Mouse (Mus musculus) forebrain, embryonic 14.5 days (tissue): ENCODE measurements at regions not wholly inside any gene's neighbourhood (a gene's known extent, or its start where the extent isn't known, plus 50 kb on each side); places are given as distances from the start of the nearest gene placed in this dataset.

Experiments used
- ATAC-seq: fragments of 200-750 bp; cut with Nextera tagmentation; 2 replicates; pipeline ENCODE4 v1.8.0; 2017; ENCODE audit warnings: mild to moderate bottlenecking, moderate library complexity
- DNase-seq: peaks from one replicate; pipeline ENCODE4 v3.0.0-alpha.2; 2015; ENCODE audit warnings: low spot score
- H3K27ac ChIP-seq: fragments of 300-500 bp; sonication (generic); 2 replicates; pipeline ENCODE4 v1.5.1; 2014; ENCODE audit warnings: low read depth, mild to moderate bottlenecking, control low read depth, low read length, moderate library complexity
- H3K27me3 ChIP-seq: fragments of 300-500 bp; sonication (generic); replicated peaks from 2 replicates; pipeline ENCODE4 v1.6.1; 2014; ENCODE audit warnings: low read length, control low read depth, mixed read lengths; ENCODE audit not compliant: control insufficient read depth, insufficient read depth
- H3K36me3 ChIP-seq: fragments of 300-500 bp; sonication (generic); 2 replicates; pipeline ENCODE4 v1.6.1; 2014; ENCODE audit warnings: low read length, control low read depth; ENCODE audit not compliant: control insufficient read depth, insufficient read depth
- H3K4me1 ChIP-seq: fragments of 300-500 bp; sonication (generic); 2 replicates; pipeline ENCODE4 v1.6.1; 2014; ENCODE audit warnings: antibody characterized with exemption, low read length, control low read depth; ENCODE audit not compliant: control insufficient read depth, insufficient read depth
- H3K4me2 ChIP-seq: fragments of 300-500 bp; sonication (generic); 2 replicates; pipeline ENCODE4 v1.6.1; 2014; ENCODE audit warnings: mild to moderate bottlenecking, control low read depth, low read length
- H3K4me3 ChIP-seq: fragments of 300-500 bp; sonication (generic); 2 replicates; pipeline ENCODE4 v1.5.1; 2014; ENCODE audit warnings: low read depth, low read length, control low read depth
- H3K9ac ChIP-seq: fragments of 300-500 bp; sonication (generic); 2 replicates; pipeline ENCODE4 v1.6.1; 2014; ENCODE audit warnings: mild to moderate bottlenecking, low read length, control low read depth, moderate library complexity
- H3K9me3 ChIP-seq: fragments of 300-500 bp; sonication (generic); replicated peaks from 2 replicates; pipeline ENCODE4 v1.6.1; 2016; ENCODE audit warnings: low read length, control low read depth, mixed read lengths; ENCODE audit not compliant: control insufficient read depth
- WGBS: fragments of 180-500 bp; shearing (Covaris S2); extraction: QIAGEN DNeasy Blood & Tissue Kit; methylation state at CpG from one replicate; pipeline ENCODE4 v1.1.7; 2014; 5-methylcytosine and 5-hydroxymethylcytosine counted together

DNA sequence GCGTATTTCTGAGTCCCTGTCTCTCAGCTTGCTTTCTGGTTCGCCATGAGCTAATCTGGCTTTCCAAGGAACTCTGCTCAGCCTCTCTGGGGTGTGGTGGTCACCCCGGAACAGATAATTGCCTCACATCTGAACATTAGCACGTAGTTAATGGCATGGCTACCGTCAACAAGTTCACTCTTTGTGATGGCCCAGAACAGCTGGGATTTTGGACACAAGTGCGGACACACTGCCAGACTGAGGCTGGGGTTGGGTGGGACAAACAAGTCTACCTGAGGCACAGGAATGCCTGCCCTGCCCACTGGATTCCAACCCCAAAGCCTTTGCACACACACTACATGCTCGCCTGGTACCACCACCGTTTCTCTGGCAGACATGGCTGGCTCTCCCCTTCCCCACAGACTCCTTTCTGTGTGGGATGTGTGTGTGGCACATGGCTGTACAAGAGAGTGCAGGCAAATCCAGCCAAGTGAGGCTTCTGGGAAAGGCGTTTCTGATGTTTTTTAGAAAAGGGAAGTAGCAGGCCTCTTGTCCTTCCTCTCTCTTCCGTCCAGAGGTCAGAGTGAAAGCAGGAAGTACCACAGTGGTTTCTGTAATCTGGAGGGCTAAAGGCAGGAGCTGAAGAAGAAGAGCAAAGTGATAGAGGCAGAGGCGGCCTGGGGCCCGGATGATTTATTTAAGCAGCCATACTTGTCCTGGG, 74.6 kb upstream of the Sertad2 start:
- Histone ChIP-seq H3K4me2 (no peak overlapping the region), H3K27ac (no peak overlapping the region), H3K9me3 (no peaks in the 10 kb centered on the region), H3K36me3 (no peaks in the 10 kb centered on the region), H3K9ac (no peak overlapping the region), H3K4me1 (no peaks in the 10 kb centered on the region), H3K4me3 (no peak overlapping the region), H3K27me3 (no peaks in the 10 kb centered on the region)
- DNase-seq, result no peak
- no peak for ATAC-seq
- 82% methylated on average over 12 of the region's 12 CpGs for WGBS

DNA sequence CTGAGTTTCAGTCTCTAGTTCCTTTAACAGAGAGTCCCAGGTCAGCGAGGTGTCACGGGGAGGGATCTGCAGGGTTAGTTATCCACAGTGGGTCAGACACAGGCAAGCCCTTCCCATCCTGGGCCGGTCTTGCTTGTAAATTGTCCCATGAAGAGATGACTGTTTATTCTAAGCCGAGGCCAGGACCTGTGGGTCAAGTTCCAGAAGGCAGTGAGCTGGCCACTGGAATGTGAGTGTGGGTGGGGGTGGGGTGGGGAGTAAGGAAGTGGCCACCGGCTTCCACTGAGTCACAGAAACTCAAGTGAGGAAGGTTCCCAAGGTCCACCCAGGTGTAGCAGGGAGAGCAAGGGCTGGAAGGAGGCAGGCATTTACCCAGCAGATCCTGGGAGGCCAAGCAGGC, 73.7 kb upstream of the Sertad2 start:
- no peaks in the 10 kb centered on the region for H3K27me3 ChIP-seq
- H3K4me1 ChIP-seq, result no peaks in the 10 kb centered on the region
- no peak for ATAC-seq
- 82% methylated on average over 5 of the region's 5 CpGs for WGBS
- no peak overlapping the region for H3K4me2 ChIP-seq
- H3K4me3 ChIP-seq, result no peak overlapping the region
- no peak for DNase-seq
- H3K9ac ChIP-seq, result no peak overlapping the region
- H3K9me3 ChIP-seq, result no peaks in the 10 kb centered on the region
- H3K36me3 ChIP-seq, result no peaks in the 10 kb centered on the region
- H3K27ac ChIP-seq, result no peak overlapping the region

DNA sequence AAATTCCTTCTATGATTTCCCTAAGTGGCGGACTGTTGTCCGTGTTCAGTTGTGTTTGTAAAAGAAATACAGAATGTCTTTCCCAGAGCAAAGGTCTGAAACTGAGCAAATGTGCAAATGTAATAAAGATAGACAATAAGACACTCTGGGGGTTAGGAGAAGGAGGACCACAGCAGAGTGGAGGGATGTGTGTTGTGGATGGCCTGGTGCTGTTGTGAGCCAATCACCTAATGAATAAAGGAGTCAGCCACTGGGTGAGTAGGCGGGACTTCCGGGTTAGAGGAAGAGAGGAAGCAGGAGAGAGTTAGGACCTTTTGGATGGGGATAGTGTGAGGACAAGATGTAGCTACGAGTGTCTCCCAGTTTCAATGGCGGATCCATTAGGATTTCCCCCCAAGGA, 72.7 kb upstream of the Sertad2 start:
- WGBS, result 85% methylated on average over 6 of the region's 6 CpGs
- H3K36me3 ChIP-seq, result no peaks in the 10 kb centered on the region
- H3K4me3 ChIP-seq, result no peak overlapping the region
- H3K9me3 ChIP-seq, result no peaks in the 10 kb centered on the region
- ATAC-seq (no peak), DNase-seq (no peak)
- no peaks in the 10 kb centered on the region for H3K4me1 ChIP-seq
- H3K4me2 ChIP-seq, result no peak overlapping the region
- H3K9ac ChIP-seq, result no peak overlapping the region
- H3K27ac ChIP-seq, result no peak overlapping the region
- no peaks in the 10 kb centered on the region for H3K27me3 ChIP-seq

DNA sequence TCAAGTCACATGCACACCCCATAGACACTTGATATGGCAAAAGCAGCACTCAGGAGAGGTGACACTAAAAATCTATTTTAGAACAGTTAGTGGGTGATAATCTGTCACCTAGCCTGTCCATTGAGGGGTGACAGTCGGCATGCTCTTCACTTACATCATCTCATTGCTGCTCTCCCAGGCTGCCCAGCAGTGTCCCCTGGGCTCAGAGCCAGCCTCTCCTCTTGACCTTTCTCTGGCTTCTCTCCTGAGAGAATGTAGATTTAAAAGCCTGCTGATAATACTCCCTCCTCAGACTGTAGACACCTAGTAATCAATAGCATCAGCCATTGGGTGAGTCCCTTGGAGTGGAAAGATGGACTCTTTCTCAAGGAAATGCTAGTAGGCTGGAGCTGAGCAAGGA, 70.7 kb upstream of the Sertad2 start:
- WGBS, result 85% methylated on average over 1 of the region's 1 CpGs
- Histone ChIP-seq H3K4me1 (peaks cover 2% of the 10 kb centered on the region; the same call in 1 of the 2 replicates), H3K4me3 (no peak overlapping the region), H3K36me3 (no peaks in the 10 kb centered on the region), H3K4me2 (no peak overlapping the region), H3K9me3 (no peaks in the 10 kb centered on the region), H3K9ac (no peak overlapping the region), H3K27ac (no peak overlapping the region), H3K27me3 (no peaks in the 10 kb centered on the region)
- ATAC-seq (no peak), DNase-seq (no peak)

DNA sequence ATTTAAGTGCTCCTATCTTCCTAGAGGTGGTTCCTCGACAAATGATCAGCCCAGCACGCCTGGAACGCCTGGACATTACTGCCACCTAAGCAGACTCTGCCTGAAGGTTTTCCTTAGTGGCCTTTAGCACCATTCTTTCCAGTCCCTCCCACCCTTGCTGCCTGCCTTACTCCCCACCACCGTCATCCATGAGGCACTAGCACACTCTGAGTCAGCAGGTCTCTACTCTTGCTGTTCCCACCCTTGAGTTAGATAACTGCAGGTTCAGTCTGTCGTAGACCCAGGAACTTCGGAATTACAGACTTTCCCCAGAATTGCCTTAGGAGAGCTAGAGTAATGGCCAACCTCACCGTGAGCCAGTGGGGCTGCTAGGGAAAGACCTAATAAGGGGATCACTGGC, 67.4 kb upstream of the Sertad2 start:
- 81% methylated on average over 7 of the region's 7 CpGs for WGBS
- no peak overlapping the region for H3K27ac ChIP-seq
- no peak overlapping the region for H3K4me2 ChIP-seq
- no peak for ATAC-seq
- H3K27me3 ChIP-seq, result no peaks in the 10 kb centered on the region
- peaks cover 7% of the 10 kb centered on the region for H3K4me1 ChIP-seq
- no peaks in the 10 kb centered on the region; the same call in 1 of the 2 replicates for H3K9me3 ChIP-seq
- H3K36me3 ChIP-seq, result no peaks in the 10 kb centered on the region
- DNase-seq, result no peak
- H3K9ac ChIP-seq, result no peak overlapping the region
- no peak overlapping the region for H3K4me3 ChIP-seq

DNA sequence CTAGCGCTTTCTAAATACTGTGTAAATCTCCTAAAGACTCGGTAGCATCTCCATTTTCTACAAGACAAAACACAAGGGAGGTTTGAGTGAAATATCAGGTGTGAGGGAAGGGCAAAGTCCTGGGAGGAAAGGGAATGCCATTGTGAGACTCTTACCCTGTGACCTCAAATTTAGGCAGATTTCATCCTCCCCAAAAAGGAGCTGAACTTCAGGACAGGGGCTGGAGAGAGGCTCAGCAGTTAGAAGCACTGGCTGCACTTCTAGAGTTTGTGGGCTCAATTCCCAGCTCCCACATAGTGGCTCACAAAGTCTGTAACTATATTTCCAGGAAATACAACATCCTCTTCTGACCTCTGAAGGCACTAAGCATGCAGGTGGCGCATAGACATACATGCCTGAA, 66.6 kb upstream of the Sertad2 start:
- no peak overlapping the region for H3K27ac ChIP-seq
- H3K9ac ChIP-seq, result no peak overlapping the region
- H3K4me1 ChIP-seq, result peaks cover 7% of the 10 kb centered on the region
- ATAC-seq (no peak), DNase-seq (no peak)
- no peak overlapping the region for H3K4me2 ChIP-seq
- no peaks in the 10 kb centered on the region for H3K27me3 ChIP-seq
- H3K36me3 ChIP-seq, result no peaks in the 10 kb centered on the region
- H3K4me3 ChIP-seq, result no peak overlapping the region
- WGBS, result 83% methylated on average over 3 of the region's 3 CpGs
- H3K9me3 ChIP-seq, result no peaks in the 10 kb centered on the region; the same call in 1 of the 2 replicates

DNA sequence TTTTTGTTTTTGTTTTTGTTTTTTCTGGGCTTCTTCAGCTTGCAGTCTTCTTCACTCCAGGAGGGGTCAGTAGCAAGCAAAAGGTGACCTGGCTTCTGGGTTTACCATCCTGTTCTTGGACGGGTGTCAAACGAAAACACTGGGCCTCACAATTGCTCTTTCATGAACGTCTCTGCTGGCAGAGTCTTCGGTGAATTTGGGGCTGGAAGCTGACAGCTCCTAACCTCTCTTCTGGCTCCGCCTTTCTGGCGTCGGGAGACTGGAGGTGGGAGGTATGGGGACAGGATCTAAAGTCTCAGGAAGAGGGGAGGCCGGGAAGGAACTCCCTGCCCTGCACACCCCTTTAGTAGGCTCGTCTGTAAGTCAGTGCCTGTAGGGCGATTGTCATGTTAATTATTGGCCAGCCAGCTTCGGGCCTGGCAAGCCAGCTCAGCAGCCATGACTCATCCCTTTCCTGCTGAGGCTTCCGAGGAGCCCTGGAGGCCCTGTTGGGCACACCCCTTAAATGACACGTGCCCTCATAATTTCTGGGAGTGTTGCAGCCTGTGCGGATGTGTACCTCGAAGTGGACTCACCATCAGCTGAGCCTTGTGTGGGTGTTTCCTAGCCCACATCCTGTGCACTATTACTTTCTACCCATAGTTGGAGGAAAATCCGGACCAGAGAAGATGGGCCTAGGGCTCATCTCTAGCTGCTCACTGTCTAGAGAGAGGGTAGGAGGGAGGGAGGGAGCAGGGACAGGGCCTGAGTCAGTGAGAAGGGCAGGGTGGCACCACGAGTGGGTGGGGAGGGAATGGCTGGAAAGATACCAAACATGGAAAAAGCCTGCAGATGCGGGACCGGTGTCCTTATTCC, 65.6 kb upstream of the Sertad2 start:
- 12% methylated on average over 19 of the region's 19 CpGs for WGBS
- ATAC-seq, result peak; percentile 80

DNA sequence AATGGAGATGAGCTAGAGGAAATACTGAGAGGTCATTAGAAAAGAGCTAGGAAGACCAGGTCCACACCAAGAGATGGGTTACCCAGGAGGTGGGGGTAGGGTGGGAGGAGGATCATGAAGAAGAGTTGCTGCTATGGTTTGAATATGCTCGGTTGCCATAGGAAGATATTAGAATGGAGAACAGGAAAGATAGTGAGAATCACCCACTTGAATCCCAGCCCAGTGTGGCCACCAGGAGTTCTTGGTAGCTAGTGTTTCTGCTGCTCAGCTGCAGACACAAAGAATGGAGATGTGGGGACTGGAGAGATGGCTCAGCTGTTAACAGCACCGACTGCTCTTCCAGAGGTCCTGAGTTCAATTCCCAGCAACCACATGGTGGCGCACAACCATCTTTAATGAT, 62.4 kb upstream of the Sertad2 start:
- no peak overlapping the region for H3K4me2 ChIP-seq
- H3K9ac ChIP-seq, result no peak overlapping the region
- peaks cover 7% of the 10 kb centered on the region for H3K4me1 ChIP-seq
- no peaks in the 10 kb centered on the region for H3K27me3 ChIP-seq
- ATAC-seq (no peak), DNase-seq (no peak)
- WGBS, result 85% methylated on average over 3 of the region's 3 CpGs
- no peaks in the 10 kb centered on the region; the same call in 1 of the 2 replicates for H3K9me3 ChIP-seq
- H3K36me3 ChIP-seq, result no peaks in the 10 kb centered on the region
- H3K27ac ChIP-seq, result no peak overlapping the region
- H3K4me3 ChIP-seq, result no peak overlapping the region

More for the DNA sequence above, 65.6 kb upstream of the Sertad2 start:
- Histone ChIP-seq H3K27ac (no peak overlapping the region), H3K9me3 (no peaks in the 10 kb centered on the region; the same call in 1 of the 2 replicates), H3K4me2 (peak overlapping the region; percentile 34), H3K9ac (no peak overlapping the region), H3K36me3 (no peaks in the 10 kb centered on the region), H3K4me1 (peaks cover 7% of the 10 kb centered on the region), H3K4me3 (no peak overlapping the region), H3K27me3 (no peaks in the 10 kb centered on the region)
- DNase-seq, result peak; percentile 67

DNA sequence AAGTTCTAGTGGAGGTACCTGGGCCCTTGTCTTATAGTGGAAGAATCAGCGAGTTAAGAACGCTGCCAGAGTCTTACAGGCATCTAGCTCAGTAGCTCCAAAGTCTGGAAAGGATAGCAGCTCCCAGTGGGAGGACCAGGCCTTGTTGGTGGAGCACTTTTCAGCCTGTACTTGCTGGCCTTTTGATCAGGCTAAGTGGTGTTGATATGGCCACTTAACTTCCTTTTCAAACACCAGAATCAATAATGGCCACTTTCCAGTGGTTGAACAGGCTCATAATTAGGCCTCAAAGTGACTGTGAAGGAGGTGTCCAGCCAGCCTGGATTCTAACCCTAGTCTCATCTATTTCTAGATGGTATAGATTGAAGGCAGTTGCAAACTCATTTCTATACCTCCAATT, 57.7 kb upstream of the Sertad2 start:
- Histone ChIP-seq H3K9ac (no peak overlapping the region), H3K27me3 (no peaks in the 10 kb centered on the region), H3K27ac (no peak overlapping the region), H3K4me2 (no peak overlapping the region), H3K4me1 (no peaks in the 10 kb centered on the region), H3K36me3 (no peaks in the 10 kb centered on the region), H3K9me3 (no peaks in the 10 kb centered on the region), H3K4me3 (no peak overlapping the region)
- WGBS, result 81% methylated on average over 2 of the region's 2 CpGs
- ATAC-seq (no peak), DNase-seq (no peak)
